Mouse (Mus musculus): ENCODE measurements around the gene CN725425. TPM values are rescaled to one million over a fixed set of nuclear protein-coding genes. Genes with fewer than 3 reads are reported as not detected.

CN725425 gene
- polyA plus RNA-seq, 1 experiment from 2014 or later, result not detected

DNA sequence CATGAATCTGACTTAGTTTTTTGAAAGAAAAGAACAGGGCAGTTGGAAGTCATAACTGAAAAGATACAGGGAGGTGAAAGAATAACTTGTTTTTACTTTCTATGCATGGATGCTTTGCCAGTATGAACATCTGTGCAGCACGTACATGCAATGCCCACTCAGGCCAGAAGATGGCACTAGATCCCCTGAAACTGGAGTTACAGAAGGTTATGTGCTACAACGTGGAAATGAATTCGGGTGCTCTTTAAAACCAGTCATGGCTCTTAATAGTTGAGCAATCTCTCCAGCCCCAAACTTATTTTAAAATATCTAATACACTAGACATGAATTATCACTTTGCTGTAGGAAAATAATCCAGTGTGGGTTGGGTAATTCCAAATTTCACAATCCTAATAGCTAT, 102.1 kb downstream of the CN725425 start:
- Histone ChIP-seq H3K4me1 (ENCODE audit: insufficient read depth, low read depth, low read length) (no peaks in the 10 kb centered on the region), H3K9me3 (ENCODE audit: low read length) (no peaks in the 10 kb centered on the region), H3K36me3 (ENCODE audit: insufficient read depth, low read length) (no peaks in the 10 kb centered on the region), H3K27me3 (replicated peaks; ENCODE audit: insufficient read depth, low read length) (no peaks in the 10 kb centered on the region), H3K4me2 (replicated peaks; ENCODE audit: low read depth, low read length) (no peak overlapping the region), H3K27ac (ENCODE audit: low read length) (no peak overlapping the region), H3K9ac (replicated peaks; ENCODE audit: low read depth) (no peak overlapping the region), H3K4me3 (ENCODE audit: low read depth, low read length) (no peak overlapping the region)
- TF ChIP-seq CTCF (IDR thresholded peaks at IDR 0.05), result peak; percentile 93
- peak; percentile 61; the same call in 1 of the 2 replicates for TF ChIP-seq EP300 (IDR thresholded peaks at IDR 0.05)
- peak; percentile 69 for ATAC-seq
- peak; percentile 93 for DNase-seq (ENCODE audit: low spot score)
- 5% methylated on average over 3 of the region's 3 CpGs for WGBS

DNA sequence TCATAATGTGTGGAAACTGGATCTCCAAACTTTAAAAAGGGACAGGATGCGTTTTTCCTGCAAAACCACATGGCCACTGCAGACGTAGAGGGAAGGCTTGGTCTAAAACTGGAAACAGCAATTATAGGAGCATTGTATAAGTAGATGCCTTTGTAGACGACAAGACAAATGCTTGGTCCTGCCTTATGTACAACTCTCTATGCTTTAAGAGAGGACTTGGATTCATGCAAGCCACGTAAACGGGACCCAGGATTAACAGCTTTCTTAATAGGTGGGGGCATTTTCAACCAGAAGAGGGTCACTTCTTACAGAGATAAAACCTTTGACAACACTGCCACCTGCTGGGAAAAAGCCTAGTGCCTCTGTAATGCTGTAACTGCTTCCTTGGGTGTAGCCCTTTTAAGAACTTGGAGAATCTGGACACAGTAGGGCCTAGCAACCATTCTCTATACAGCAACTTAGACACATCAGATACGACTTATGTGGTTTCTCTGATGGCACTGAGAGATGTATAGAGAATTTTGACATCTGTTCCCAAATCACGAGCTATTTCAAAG, 105.1 kb downstream of the CN725425 start:
- no peak overlapping the region for H3K9ac ChIP-seq (replicated peaks; ENCODE audit: low read depth)
- H3K27ac ChIP-seq (ENCODE audit: low read length), result no peak overlapping the region
- H3K36me3 ChIP-seq (ENCODE audit: insufficient read depth, low read length), result no peaks in the 10 kb centered on the region
- H3K27me3 ChIP-seq (replicated peaks; ENCODE audit: insufficient read depth, low read length), result no peaks in the 10 kb centered on the region
- TF ChIP-seq CTCF (IDR thresholded peaks at IDR 0.05), result peak; percentile 78
- TF ChIP-seq EP300 (IDR thresholded peaks at IDR 0.05), result no peak
- ATAC-seq, result peak; percentile 65
- DNase-seq (ENCODE audit: low spot score), result peak; percentile 76
- no peak overlapping the region for H3K4me3 ChIP-seq (ENCODE audit: low read depth, low read length)
- 46% methylated on average over 7 of the region's 7 CpGs for WGBS
- H3K9me3 ChIP-seq (ENCODE audit: low read length), result no peaks in the 10 kb centered on the region
- H3K4me1 ChIP-seq (ENCODE audit: insufficient read depth, low read depth, low read length), result no peaks in the 10 kb centered on the region
- no peak overlapping the region for H3K4me2 ChIP-seq (replicated peaks; ENCODE audit: low read depth, low read length)

Other genes with a start within 250 kb of the CN725425 start
- 4.6 and 5.0 TPM in 2 replicates for gene Kif21a, start 149.5 kb upstream of the CN725425 start, polyA plus RNA-seq (2015; fragmentation: Nextera tagmentation; extraction: Ambion mirVana)
- gene Abcd2, start 7.7 kb upstream of the CN725425 start, polyA plus RNA-seq (2015; fragmentation: Nextera tagmentation; extraction: Ambion mirVana), result 9.2 and 10.9 TPM in 2 replicates